Mouse (Mus musculus) stomach, postnatal 0 days (tissue): Measurements from ENCODE around the gene Brdt.

Experiments used
- CTCF ChIP-seq: IDR thresholded peaks from 2 replicates; pipeline ENCODE4 v1.5.1; 2016; ENCODE audit warnings: antibody characterized with exemption, low read depth, mild to moderate bottlenecking, moderate library complexity
- EP300 ChIP-seq: optimal IDR thresholded peaks from 2 replicates; pipeline ENCODE3; 2016; ENCODE audit warnings: antibody characterized with exemption

DNA sequence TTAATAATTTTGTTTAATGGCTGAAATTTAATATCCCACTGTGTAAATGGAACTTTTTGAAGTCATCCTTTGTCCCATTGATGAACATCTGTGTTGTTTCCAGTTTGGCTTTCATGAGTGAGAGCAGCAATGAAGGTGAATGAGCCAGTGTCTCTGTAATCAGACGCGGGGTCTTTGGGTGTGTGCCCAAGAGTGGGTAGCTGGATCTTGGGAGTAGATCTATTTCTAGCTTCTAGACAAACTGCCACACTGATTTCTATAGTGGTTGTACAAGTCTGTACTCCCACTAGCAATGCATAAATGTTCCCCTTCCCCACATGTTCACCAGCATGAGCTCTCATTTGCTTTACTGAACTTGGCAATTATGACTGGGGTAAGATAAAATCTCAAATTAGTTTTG is 58.4 kb downstream of the Brdt start:
- TF ChIP-seq CTCF (no peak), EP300 (no peak)
